Mouse (Mus musculus): Measurements from ENCODE around the gene Abhd14a. TPM values are rescaled to one million over a fixed set of nuclear protein-coding genes. Genes with fewer than 3 reads are reported as not detected.

Gene Abhd14a
- polyA plus RNA-seq, 1 experiment from 2014 or later, result 75.2 TPM

GRCm38 (mm10) chr9:106421033-106421864 is 26.2 kb downstream of the Abhd14a start:
- ATAC-seq (ENCODE audit: insufficient number of reproducible peaks, insufficient read depth, low FRiP score, low TSS enrichment, low read depth), result no peak
- peak overlapping the region; percentile 23; the same call in 1 of the 2 replicates for H3K4me3 ChIP-seq

GRCm38 (mm10) chr9:106420608-106421007 is 26.9 kb downstream of the Abhd14a start:
- H3K4me3 ChIP-seq, result peak overlapping the region; percentile 12; the same call in 1 of the 2 replicates
- H3K27me3 ChIP-seq, result no peaks in the 10 kb centered on the region
- peak overlapping the region; percentile 83 for H3K27ac ChIP-seq
- peaks cover 52% of the 10 kb centered on the region for H3K4me1 ChIP-seq
- WGBS, result 0% methylated on average over 2 of the region's 2 CpGs
- H3K36me3 ChIP-seq, result no peaks in the 10 kb centered on the region
- no peak for ATAC-seq (ENCODE audit: insufficient number of reproducible peaks, insufficient read depth, low FRiP score, low TSS enrichment, low read depth)
- no peaks in the 10 kb centered on the region for H3K9me3 ChIP-seq
- H3K4me2 ChIP-seq, result peak overlapping the region; percentile 50
- H3K9ac ChIP-seq, result peak overlapping the region; percentile 54; the same call in 1 of the 2 replicates

More at GRCm38 (mm10) chr9:106421033-106421864, 26.2 kb downstream of the Abhd14a start:
- Histone ChIP-seq H3K4me2 (peak overlapping the region; percentile 50), H3K4me1 (peaks cover 55% of the 10 kb centered on the region), H3K27me3 (no peaks in the 10 kb centered on the region), H3K36me3 (no peaks in the 10 kb centered on the region), H3K9ac (peak overlapping the region; percentile 49; the same call in 1 of the 2 replicates), H3K9me3 (no peaks in the 10 kb centered on the region), H3K27ac (peak overlapping the region; percentile 83)
- WGBS, result 5% methylated on average over 18 of the region's 18 CpGs

GRCm38 (mm10) chr9:106417841-106418625 is 29.4 kb downstream of the Abhd14a start:
- Histone ChIP-seq H3K36me3 (no peaks in the 10 kb centered on the region), H3K27me3 (no peaks in the 10 kb centered on the region), H3K27ac (peak overlapping the region; percentile 87), H3K9me3 (no peaks in the 10 kb centered on the region), H3K4me3 (peak overlapping the region; percentile 32), H3K4me2 (peak overlapping the region; percentile 62), H3K9ac (peak overlapping the region; percentile 62), H3K4me1 (peaks cover 52% of the 10 kb centered on the region)
- ATAC-seq (ENCODE audit: insufficient number of reproducible peaks, insufficient read depth, low FRiP score, low TSS enrichment, low read depth), result peak; percentile 69
- 11% methylated on average over 29 of the region's 29 CpGs for WGBS

- Histone ChIP-seq H3K4me1 (peaks cover 55% of the 10 kb centered on the region), H3K36me3 (no peaks in the 10 kb centered on the region), H3K9ac (no peak overlapping the region), H3K9me3 (no peaks in the 10 kb centered on the region), H3K4me2 (no peak overlapping the region), H3K27me3 (no peaks in the 10 kb centered on the region), H3K27ac (no peak overlapping the region), H3K4me3 (no peak overlapping the region)
- WGBS, result 86% methylated on average over 6 of the region's 6 CpGs
- no peak for ATAC-seq (ENCODE audit: insufficient number of reproducible peaks, insufficient read depth, low FRiP score, low TSS enrichment, low read depth)
Measured at GRCm38 (mm10) chr9:106416826-106417225, 30.7 kb downstream of the Abhd14a start.

GRCm38 (mm10) chr9:106413606-106414005 is 33.9 kb downstream of the Abhd14a start:
- peaks cover 32% of the 10 kb centered on the region for H3K4me1 ChIP-seq
- WGBS, result 84% methylated on average over 5 of the region's 5 CpGs
- H3K4me3 ChIP-seq, result no peak overlapping the region
- no peak overlapping the region for H3K27ac ChIP-seq
- no peak overlapping the region for H3K4me2 ChIP-seq
- no peaks in the 10 kb centered on the region for H3K36me3 ChIP-seq
- H3K27me3 ChIP-seq, result no peaks in the 10 kb centered on the region
- ATAC-seq (ENCODE audit: insufficient number of reproducible peaks, insufficient read depth, low FRiP score, low TSS enrichment, low read depth), result no peak
- no peaks in the 10 kb centered on the region for H3K9me3 ChIP-seq
- no peak overlapping the region for H3K9ac ChIP-seq

- H3K27me3 ChIP-seq, result no peaks in the 10 kb centered on the region
- H3K27ac ChIP-seq, result no peak overlapping the region
- ATAC-seq (ENCODE audit: insufficient number of reproducible peaks, insufficient read depth, low FRiP score, low TSS enrichment, low read depth), result no peak
- H3K4me1 ChIP-seq, result peaks cover 18% of the 10 kb centered on the region
- H3K9ac ChIP-seq, result 0 out of 2 replicates have a peak overlapping the region, but pooled peaks have one; percentile 27
- no peaks in the 10 kb centered on the region for H3K36me3 ChIP-seq
- H3K9me3 ChIP-seq, result no peaks in the 10 kb centered on the region
- H3K4me2 ChIP-seq, result no peak overlapping the region
- no peak overlapping the region for H3K4me3 ChIP-seq
- 62% methylated on average over 3 of the region's 3 CpGs for WGBS
Measured at GRCm38 (mm10) chr9:106412210-106412609, 35.3 kb downstream of the Abhd14a start.

- H3K36me3 ChIP-seq, result no peaks in the 10 kb centered on the region
- no peak for ATAC-seq (ENCODE audit: insufficient number of reproducible peaks, insufficient read depth, low FRiP score, low TSS enrichment, low read depth)
- H3K4me1 ChIP-seq, result peaks cover 15% of the 10 kb centered on the region
- H3K27ac ChIP-seq, result no peak overlapping the region
- H3K27me3 ChIP-seq, result no peaks in the 10 kb centered on the region
- 74% methylated on average over 6 of the region's 6 CpGs for WGBS
- H3K9ac ChIP-seq, result 0 out of 2 replicates have a peak overlapping the region, but pooled peaks have one; percentile 27
- H3K4me3 ChIP-seq, result no peak overlapping the region
- no peak overlapping the region for H3K4me2 ChIP-seq
- no peaks in the 10 kb centered on the region for H3K9me3 ChIP-seq
Measured at GRCm38 (mm10) chr9:106411729-106412128, 35.7 kb downstream of the Abhd14a start.

- Histone ChIP-seq H3K36me3 (no peaks in the 10 kb centered on the region), H3K9me3 (no peaks in the 10 kb centered on the region), H3K9ac (no peak overlapping the region), H3K4me1 (peaks cover 21% of the 10 kb centered on the region), H3K4me2 (no peak overlapping the region), H3K27me3 (no peaks in the 10 kb centered on the region), H3K4me3 (no peak overlapping the region), H3K27ac (no peak overlapping the region)
- ATAC-seq (ENCODE audit: insufficient number of reproducible peaks, insufficient read depth, low FRiP score, low TSS enrichment, low read depth), result no peak
- WGBS, result 72% methylated on average over 9 of the region's 9 CpGs
Measured at GRCm38 (mm10) chr9:106411091-106411594, 36.3 kb downstream of the Abhd14a start.

GRCm38 (mm10) chr9:106410086-106410650 is 37.3 kb downstream of the Abhd14a start:
- Histone ChIP-seq H3K27ac (no peak overlapping the region), H3K4me3 (no peak overlapping the region), H3K9me3 (no peaks in the 10 kb centered on the region), H3K36me3 (no peaks in the 10 kb centered on the region), H3K4me1 (peaks cover 26% of the 10 kb centered on the region), H3K4me2 (no peak overlapping the region), H3K9ac (no peak overlapping the region), H3K27me3 (no peaks in the 10 kb centered on the region)
- 76% methylated on average over 2 of the region's 2 CpGs for WGBS
- no peak for ATAC-seq (ENCODE audit: insufficient number of reproducible peaks, insufficient read depth, low FRiP score, low TSS enrichment, low read depth)

- Histone ChIP-seq H3K4me2 (no peak overlapping the region), H3K4me1 (peaks cover 28% of the 10 kb centered on the region), H3K9me3 (no peaks in the 10 kb centered on the region), H3K4me3 (no peak overlapping the region), H3K9ac (no peak overlapping the region), H3K27me3 (no peaks in the 10 kb centered on the region), H3K36me3 (no peaks in the 10 kb centered on the region), H3K27ac (no peak overlapping the region)
- ATAC-seq (ENCODE audit: insufficient number of reproducible peaks, insufficient read depth, low FRiP score, low TSS enrichment, low read depth), result no peak
- 97% methylated on average over 4 of the region's 4 CpGs for WGBS
Measured at GRCm38 (mm10) chr9:106409096-106409495, 38.4 kb downstream of the Abhd14a start.

GRCm38 (mm10) chr9:106406443-106407078 is 40.9 kb downstream of the Abhd14a start:
- Histone ChIP-seq H3K4me3 (no peak overlapping the region), H3K27ac (peak overlapping the region; percentile 34; the same call in 1 of the 2 replicates), H3K4me1 (peaks cover 29% of the 10 kb centered on the region), H3K4me2 (no peak overlapping the region), H3K36me3 (no peaks in the 10 kb centered on the region), H3K9me3 (no peaks in the 10 kb centered on the region), H3K9ac (no peak overlapping the region), H3K27me3 (no peaks in the 10 kb centered on the region)
- ATAC-seq (ENCODE audit: insufficient number of reproducible peaks, insufficient read depth, low FRiP score, low TSS enrichment, low read depth), result no peak
- WGBS, result 56% methylated on average over 8 of the region's 8 CpGs
